In the genomic region with DNA sequence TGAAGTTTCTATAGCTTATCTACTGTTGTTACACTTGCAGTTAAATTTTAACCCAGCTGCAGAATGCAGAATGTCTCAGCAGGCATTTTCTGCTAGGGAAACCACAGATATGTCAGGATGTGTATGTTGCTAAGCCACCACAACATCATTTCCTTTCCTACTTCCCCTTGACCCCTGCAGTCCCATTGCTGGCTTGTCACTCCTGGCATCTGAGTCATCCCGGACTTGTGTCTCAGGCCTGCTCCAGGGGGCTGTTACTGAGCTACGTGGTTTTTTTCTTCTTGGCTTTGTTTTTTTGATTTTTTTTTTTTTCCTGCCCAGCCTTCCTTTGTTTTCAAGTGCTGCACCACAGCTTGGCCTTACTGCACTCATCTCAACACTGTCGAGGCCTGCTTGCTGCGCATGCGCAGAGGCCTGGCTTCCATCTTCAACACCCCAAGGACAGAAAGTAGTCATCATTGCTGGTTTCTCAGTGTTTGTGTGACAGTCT, we compare ENCODE assay signal across 8 mouse cellular contexts. TPM values are rescaled to one million over a fixed set of nuclear protein-coding genes. Genes with fewer than 3 reads are reported as not detected.
DNase-seq lines count a peak whose midpoint lies in the region; ATAC-seq and TF ChIP-seq lines count a peak whose summit lies in the region.

No protein-coding gene starts in this region.

- no peaks in the 10 kb centered on the region for H3K36me3 ChIP-seq in kidney, postnatal 0 days (ENCODE audit: insufficient read depth, low read length)

- H3K9me3 ChIP-seq in kidney, postnatal 0 days (replicated peaks; ENCODE audit: low read length) = no peaks in the 10 kb centered on the region

- H3K27ac ChIP-seq in kidney, postnatal 0 days = peak overlapping the region; percentile 32; the same call in 1 of the 2 replicates

- TF ChIP-seq CTCF in kidney, postnatal 0 days (IDR thresholded peaks at IDR 0.05; ENCODE audit: low read depth) = no peak

- no peak overlapping the region for H3K4me2 ChIP-seq in kidney, postnatal 0 days (ENCODE audit: low read length)

- no peaks in the 10 kb centered on the region for H3K27me3 ChIP-seq in kidney, postnatal 0 days (ENCODE audit: insufficient read depth, low read length)

- H3K9ac ChIP-seq in kidney, postnatal 0 days (ENCODE audit: low read depth, low read length) = no peak overlapping the region

- ATAC-seq in activated CD4-positive, CD25-positive, alpha-beta regulatory T cell, adult 4 months = peak; percentile 83
- ATAC-seq in kidney, postnatal 0 days (replicated peaks; ENCODE audit: low FRiP score, low read depth) = peak; percentile 65; the same call in 1 of the 2 replicates
- peak; percentile 66 for ATAC-seq in megakaryocyte-erythroid progenitor cell, adult 5-6 weeks (replicated peaks; ENCODE audit: low FRiP score, low TSS enrichment, poor library complexity, severe bottlenecking)

- peaks cover 5% of the 10 kb centered on the region; the same call in 1 of the 2 replicates for H3K4me1 ChIP-seq in kidney, postnatal 0 days (replicated peaks; ENCODE audit: insufficient read depth, low read length)

- peak; percentile 65 for DNase-seq in 3134 (ENCODE audit: extremely low read depth, insufficient read length, low spot score)
- peak; percentile 72 for DNase-seq in heart, adult 8-10 months (ENCODE audit: low spot score)
- DNase-seq in kidney, postnatal 0 days (ENCODE audit: low spot score) = peak; percentile 84
- peak; percentile 60 to 67 for DNase-seq in thymus, postnatal 36 days
- DNase-seq in left cerebral cortex, postnatal 25 days (ENCODE audit: low spot score in 2 of 2) = no peak
- no peak for DNase-seq in frontal cortex, postnatal 25 days (ENCODE audit: low spot score in 2 of 2)

- intact Hi-C loops in left cerebral cortex, postnatal 25 days (cut with DNase I) = no loop called here

- H3K4me3 ChIP-seq in kidney, postnatal 0 days (replicated peaks; ENCODE audit: low read depth, low read length) = no peak overlapping the region

- WGBS in kidney, postnatal 0 days = 58% methylated on average over 5 of the region's 5 CpGs

RNA-seq across cellular contexts. Expression of a gene that starts 46.4 kb away (rescaled TPM):
- polyA plus RNA-seq in activated CD4-positive, CD25-positive, alpha-beta regulatory T cell, adult 4 months (2017; shearing (Covaris generic)) = 10 to 100 TPM; 34.7 to 37.5 TPM
- total RNA-seq in heart, adult 8-10 months (2022) = 10 to 100 TPM; 10.6 to 19.2 (median 12.6) TPM
- 42.1 and 45.4 TPM in 2 replicates for polyA plus RNA-seq in kidney, postnatal 0 days (2015; fragmentation: Nextera tagmentation; extraction: Ambion mirVana)
- 23.8 and 26.3 TPM in 2 replicates for total RNA-seq in megakaryocyte-erythroid progenitor cell, adult 5-6 weeks (2014; fragmentation: Nextera tagmentation)
- 47.0 and 49.6 TPM in 2 replicates for total RNA-seq in megakaryocyte-erythroid progenitor cell, adult 5-6 weeks (2017)
- 10 to 100 TPM in 1 of 2 experiments, 1 to 10 TPM in 1; 8.6 to 10.6 TPM for total RNA-seq in left cerebral cortex, postnatal 25 days (2021)

Comparison
In these comparisons a context has a peak if more than half of its experiments do, and no peak if none do; other contexts are left out.
1. DNase-seq: peak in 3134 (single experiment), heart, adult 8-10 months (single experiment), kidney, postnatal 0 days (single experiment) and thymus, postnatal 36 days (2 of 2); none in left cerebral cortex, postnatal 25 days (0 of 2) and frontal cortex, postnatal 25 days (0 of 2).
2. Peak in every context shown above with its lines, with median percentiles within 50 percentile points of each other: ATAC-seq.